Comparison of ENCODE assay signal across 7 mouse cellular contexts in the genomic region with DNA sequence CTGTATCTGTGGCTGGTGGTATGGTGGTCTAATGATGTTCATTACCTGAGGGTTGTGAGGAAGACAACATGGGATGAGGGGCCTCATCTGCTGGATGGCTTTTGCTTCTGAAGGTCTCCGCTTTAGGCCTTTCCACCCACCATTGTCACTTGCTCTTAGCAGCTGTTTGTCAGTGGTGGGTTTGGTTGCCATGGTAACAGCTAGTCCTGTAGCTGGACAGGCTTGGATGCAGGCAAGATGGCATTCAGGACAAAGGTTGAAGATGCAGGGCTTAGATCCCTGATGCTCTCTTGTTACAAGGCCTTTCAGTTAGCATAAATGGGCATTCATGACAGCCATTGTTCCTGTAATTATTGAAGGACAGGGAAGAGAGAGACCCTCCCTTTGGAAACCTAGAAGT. TPM values are rescaled to one million over a fixed set of nuclear protein-coding genes. Genes with fewer than 3 reads are reported as not detected.
A peak's percentile ranks its signal among the peaks of the same experiment; 100 is the strongest.
DNase-seq lines count a peak whose midpoint lies in the region; ATAC-seq and TF ChIP-seq lines count a peak whose summit lies in the region.

A gene (plus strand): TSS at position 209 of the 400 bp plus-strand sequence.

- peak; percentile 35 for DNase-seq in MN1 (ENCODE audit: low spot score)
- DNase-seq in adrenal gland, postnatal 25 days = no peak
- DNase-seq in gastrocnemius, adult 2 months = no peak
- DNase-seq in right cerebral cortex, adult 18-20 months = no peak
- no peak for DNase-seq in cerebellum, postnatal 14 days

- no peak within 1 kb of the TSS for H3K4me2 ChIP-seq in hindbrain, embryonic 15.5 days

- no peak for ATAC-seq in hindbrain, embryonic 15.5 days (ENCODE audit: low FRiP score, low read depth)
- no peak for ATAC-seq in megakaryocyte, adult 5-6 weeks (ENCODE audit: poor library complexity, severe bottlenecking)

- no peak within 1 kb of the TSS for H3K9ac ChIP-seq in hindbrain, embryonic 15.5 days

- peak within 1 kb of the TSS; percentile 85 for H3K27ac ChIP-seq in gastrocnemius, adult 2 months
- H3K27ac ChIP-seq in hindbrain, embryonic 15.5 days (replicated peaks) = peak within 1 kb of the TSS; percentile 65

- 26% methylated on average over 1 of the region's 1 CpGs for WGBS in hindbrain, embryonic 15.5 days

- no peak within 1 kb of the TSS for H3K4me3 ChIP-seq in gastrocnemius, adult 2 months
- no peak within 1 kb of the TSS for H3K4me3 ChIP-seq in hindbrain, embryonic 15.5 days

- no peaks in the 10 kb centered on the region for H3K27me3 ChIP-seq in hindbrain, embryonic 15.5 days

- intact Hi-C loops in gastrocnemius, adult 2 months (cut with DNase I) = no loop called here

- H3K9me3 ChIP-seq in hindbrain, embryonic 15.5 days = no peaks in the 10 kb centered on the region

- peaks cover 11% of the 10 kb centered on the region for H3K36me3 ChIP-seq in hindbrain, embryonic 15.5 days

- peaks cover 25% of the 10 kb centered on the region for H3K4me1 ChIP-seq in hindbrain, embryonic 15.5 days (replicated peaks)

- no peak for TF ChIP-seq CTCF in gastrocnemius, adult 2 months (IDR thresholded peaks at IDR 0.05)

RNA-seq across cellular contexts. Expression of the gene that starts here (rescaled TPM):
- total RNA-seq in adrenal gland, postnatal 25 days (2021) = 29.3 and 30.7 TPM in 2 replicates
- total RNA-seq in gastrocnemius, adult 2 months (2021) = 100 to 1,000 TPM; 164 to 181 TPM
- 62.4 and 65.9 TPM in 2 replicates for polyA plus RNA-seq in hindbrain, embryonic 15.5 days (2015; fragmentation: Nextera tagmentation; extraction: Ambion mirVana)
- 15.9 and 20.6 TPM in 2 replicates for total RNA-seq in megakaryocyte, adult 5-6 weeks (2015)
- total RNA-seq in megakaryocyte, adult 5-6 weeks (2017) = 15.5 and 35.4 TPM in 2 replicates
